Mouse (Mus musculus) embryo, embryonic 10 days (tissue): ENCODE data around the gene Inpp5e.
A peak's percentile ranks its signal among the peaks of the same experiment; 100 is the strongest.
"Not testable (repeated sequence)": the region's sequence is repeated elsewhere in the genome, so short reads cannot be mapped to it uniquely, and the experiment has no call there.

ENCODE experiments used
- DNase-seq: peaks from one replicate; pipeline ENCODE4 v3.0.0-alpha.2; 2015; ENCODE audit warnings: low spot score

The Inpp5e gene

GRCm38 (mm10) chr2:26418120-26418519, 9.1 kb upstream of the Inpp5e start:
- DNase-seq: no peak

- DNase-seq: no peak
Measured at GRCm38 (mm10) chr2:26417066-26417465, 8.1 kb upstream of the Inpp5e start.

- DNase-seq: no peak
Measured at GRCm38 (mm10) chr2:26410931-26411411, 2.0 kb upstream of the Inpp5e start.

- DNase-seq: no peak
Measured at GRCm38 (mm10) chr2:26410091-26410490, 1.1 kb upstream of the Inpp5e start.

GRCm38 (mm10) chr2:26409362-26409761, 359 bp upstream of the Inpp5e start:
- no peak for DNase-seq

- no peak for DNase-seq
Measured at GRCm38 (mm10) chr2:26403306-26403705, 5.7 kb downstream of the Inpp5e start.

GRCm38 (mm10) chr2:26402265-26402664, 6.7 kb downstream of the Inpp5e start:
- DNase-seq: no peak

GRCm38 (mm10) chr2:26401023-26401422, 8.0 kb downstream of the Inpp5e start:
- DNase-seq: no peak

GRCm38 (mm10) chr2:26400296-26400695, 8.7 kb downstream of the Inpp5e start:
- DNase-seq: no peak

GRCm38 (mm10) chr2:26399647-26400046, 9.4 kb downstream of the Inpp5e start:
- DNase-seq: no peak

GRCm38 (mm10) chr2:26398978-26399377, 10.0 kb downstream of the Inpp5e start:
- no peak for DNase-seq

GRCm38 (mm10) chr2:26391617-26392016, 17.4 kb downstream of the Inpp5e start:
- no peak for DNase-seq

- DNase-seq: no peak
Measured at GRCm38 (mm10) chr2:26390954-26391353, 18.0 kb downstream of the Inpp5e start.

GRCm38 (mm10) chr2:26389154-26389690, 19.8 kb downstream of the Inpp5e start, which contains the start of the genes Entr1 and Pmpca:
Gene Entr1, minus strand, starts transcription at chr2:26389316.
Gene Pmpca, plus strand, starts transcription at chr2:26389339.
- DNase-seq: peak; percentile 91

GRCm38 (mm10) chr2:26388682-26389153, 20.3 kb downstream of the Inpp5e start:
- peak; percentile 12 for DNase-seq

- no peak for DNase-seq
Measured at GRCm38 (mm10) chr2:26387713-26388112, 21.3 kb downstream of the Inpp5e start.

GRCm38 (mm10) chr2:26380871-26381270, 28.1 kb downstream of the Inpp5e start:
- DNase-seq: not testable (repeated sequence)

GRCm38 (mm10) chr2:26380131-26380771, 28.8 kb downstream of the Inpp5e start, which contains the start of gene Snapc4:
Gene Snapc4, minus strand, starts transcription at chr2:26380653.
- DNase-seq: peak; percentile 91

- DNase-seq: no peak
Measured at GRCm38 (mm10) chr2:26372396-26372795, 36.6 kb downstream of the Inpp5e start.

GRCm38 (mm10) chr2:26368572-26368971, 40.4 kb downstream of the Inpp5e start:
- no peak for DNase-seq

- no peak for DNase-seq
Measured at GRCm38 (mm10) chr2:26367911-26368310, 41.1 kb downstream of the Inpp5e start.

- no peak for DNase-seq
Measured at GRCm38 (mm10) chr2:26364738-26365465, 44.1 kb downstream of the Inpp5e start.

- no peak for DNase-seq
Measured at GRCm38 (mm10) chr2:26363481-26363880, 45.5 kb downstream of the Inpp5e start.
